Mouse (Mus musculus): ENCODE measurements around the gene Tmem232. TPM values are rescaled to one million over a fixed set of nuclear protein-coding genes. Genes with fewer than 3 reads are reported as not detected.
"Not testable (repeated sequence)": the region's sequence is repeated elsewhere in the genome, so short reads cannot be mapped to it uniquely, and the experiment has no call there.

The Tmem232 gene
- total RNA-seq, 2 experiments from 2014 or later: 0.46 to 0.54 TPM

DNA sequence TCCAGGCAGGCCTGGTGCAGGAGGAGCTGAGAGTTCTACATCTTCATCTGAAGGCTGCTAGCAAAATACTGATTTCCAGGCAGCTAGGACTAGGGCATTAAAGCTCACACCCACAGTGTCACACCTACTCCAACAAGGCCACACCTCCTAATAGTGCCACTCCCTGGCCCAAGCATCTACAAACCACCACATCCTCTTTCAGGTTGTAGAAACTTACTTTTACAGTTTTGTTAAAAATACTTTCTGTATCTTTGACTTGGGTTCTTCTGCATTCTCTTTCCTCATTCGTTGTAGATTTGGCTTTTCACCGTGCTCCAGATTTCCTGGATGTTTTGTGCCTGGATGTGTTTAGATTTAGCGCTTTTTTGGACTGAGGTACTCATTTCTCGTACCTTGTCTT, 5.6 kb upstream of the Tmem232 start:
- intact Hi-C loops (cut with DNase I); DNase-seq: not testable (repeated sequence)

- intact Hi-C loops (cut with DNase I): no loop called here
- DNase-seq: peak; percentile 53
Observed at GRCm38 (mm10) chr17:65536156-65536555, 4.4 kb downstream of the Tmem232 start.

GRCm38 (mm10) chr17:65532381-65532780, 8.2 kb downstream of the Tmem232 start:
- DNase-seq; intact Hi-C loops (cut with DNase I): not testable (repeated sequence)

DNA sequence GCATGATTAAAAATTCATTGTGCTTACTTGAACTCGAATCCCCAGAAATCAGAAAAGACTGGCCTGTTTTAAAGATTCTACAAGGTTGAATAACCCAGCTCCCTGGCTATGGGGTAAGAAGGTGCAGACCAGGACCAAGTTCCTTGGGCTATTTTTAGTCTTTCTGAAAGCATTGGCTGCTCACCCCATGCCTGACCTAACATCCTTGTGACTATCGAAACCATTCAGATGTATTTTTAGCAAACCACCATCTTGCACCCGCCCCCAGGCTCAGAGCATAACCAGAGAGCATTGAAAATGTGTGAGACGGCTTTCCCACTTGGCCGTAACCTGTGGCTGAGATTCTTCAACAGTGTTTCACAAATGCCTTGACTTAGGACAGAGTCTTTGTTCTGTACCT, 13.1 kb downstream of the Tmem232 start:
- intact Hi-C loops (cut with DNase I): no loop called here

DNA sequence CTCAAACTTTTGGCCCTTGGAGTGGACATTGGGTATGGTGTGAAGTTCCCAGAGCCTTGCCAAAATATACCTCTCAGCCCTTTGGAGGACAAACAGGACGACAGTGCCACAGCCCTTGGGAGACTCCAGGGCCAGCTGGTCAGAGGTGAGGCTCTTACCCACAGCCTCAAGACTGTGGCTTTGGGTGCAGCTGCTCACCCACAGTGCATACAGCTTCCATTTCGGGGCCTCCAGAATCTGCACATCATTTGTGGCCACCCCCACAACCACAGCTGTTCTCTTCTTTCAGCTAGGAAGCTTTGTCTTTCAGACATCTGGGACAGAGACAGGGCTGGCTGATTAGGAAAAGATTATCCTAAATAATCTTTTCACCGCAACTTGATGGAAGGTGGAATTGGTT, 27.1 kb downstream of the Tmem232 start:
- no peak for DNase-seq
- intact Hi-C loops (cut with DNase I): no loop called here

More for the DNA sequence above, 13.1 kb downstream of the Tmem232 start:
- no peak for DNase-seq

DNA sequence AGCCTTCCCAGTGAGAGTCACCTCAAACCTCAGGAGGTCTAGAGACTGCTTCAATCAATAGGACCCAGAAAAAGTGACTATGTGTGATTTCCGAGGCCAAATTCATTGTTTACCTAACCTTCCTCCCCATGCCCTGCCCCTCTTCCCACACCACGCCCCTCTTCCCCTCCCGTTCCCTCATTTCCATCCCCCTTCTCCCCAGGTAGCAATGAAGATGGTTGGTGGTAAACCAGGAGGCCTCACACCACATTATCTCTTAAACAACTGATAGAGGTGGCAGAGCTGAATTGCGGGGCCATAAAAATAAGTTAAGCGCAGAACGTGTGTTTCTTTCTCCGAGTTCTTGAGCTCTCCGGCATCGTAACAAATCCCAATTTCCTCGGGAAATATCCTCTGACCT, 55.9 kb downstream of the Tmem232 start:
- DNase-seq: no peak
- intact Hi-C loops (cut with DNase I): no loop called here

- intact Hi-C loops (cut with DNase I): no loop called here
- no peak for DNase-seq
Observed at GRCm38 (mm10) chr17:65476747-65477146, 63.8 kb downstream of the Tmem232 start.

- no peak for DNase-seq
- intact Hi-C loops (cut with DNase I): no loop called here
Observed at GRCm38 (mm10) chr17:65450818-65451217, 89.8 kb downstream of the Tmem232 start.

DNA sequence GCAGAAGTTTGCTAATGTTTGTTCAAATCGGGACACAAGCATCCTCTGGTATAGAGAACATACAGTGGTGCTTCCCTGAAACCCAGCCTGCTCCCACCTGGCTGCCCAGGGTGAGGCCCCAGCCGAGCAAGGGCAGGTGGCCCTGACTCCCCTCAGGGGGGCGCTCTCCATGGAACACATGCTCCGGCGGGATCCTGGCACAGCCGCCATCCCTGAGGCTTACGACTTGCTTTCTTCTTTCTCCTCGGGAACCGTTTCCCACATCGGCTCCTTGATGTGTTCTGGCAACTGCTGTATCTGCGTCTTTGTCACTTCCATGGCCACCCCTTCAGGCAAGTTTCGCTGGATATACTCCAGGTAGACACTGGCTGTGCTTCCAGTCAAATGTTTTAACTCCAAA, 102.7 kb downstream of the Tmem232 start:
- DNase-seq; intact Hi-C loops (cut with DNase I): not testable (repeated sequence)

- DNase-seq: no peak
- intact Hi-C loops (cut with DNase I): no loop called here
Observed at GRCm38 (mm10) chr17:65419124-65419523, 121.5 kb downstream of the Tmem232 start.

- intact Hi-C loops (cut with DNase I): no loop called here
- DNase-seq: no peak
Observed at GRCm38 (mm10) chr17:65405309-65405708, 135.3 kb downstream of the Tmem232 start.

- intact Hi-C loops (cut with DNase I): no loop called here
- no peak for DNase-seq
Observed at GRCm38 (mm10) chr17:65400914-65401313, 139.7 kb downstream of the Tmem232 start.

GRCm38 (mm10) chr17:65384411-65384962, 156.1 kb downstream of the Tmem232 start:
- no peak for DNase-seq
- intact Hi-C loops (cut with DNase I): no loop called here

- peak; percentile 5 for DNase-seq
Observed at GRCm38 (mm10) chr17:65370034-65370780, 170.4 kb downstream of the Tmem232 start.

DNA sequence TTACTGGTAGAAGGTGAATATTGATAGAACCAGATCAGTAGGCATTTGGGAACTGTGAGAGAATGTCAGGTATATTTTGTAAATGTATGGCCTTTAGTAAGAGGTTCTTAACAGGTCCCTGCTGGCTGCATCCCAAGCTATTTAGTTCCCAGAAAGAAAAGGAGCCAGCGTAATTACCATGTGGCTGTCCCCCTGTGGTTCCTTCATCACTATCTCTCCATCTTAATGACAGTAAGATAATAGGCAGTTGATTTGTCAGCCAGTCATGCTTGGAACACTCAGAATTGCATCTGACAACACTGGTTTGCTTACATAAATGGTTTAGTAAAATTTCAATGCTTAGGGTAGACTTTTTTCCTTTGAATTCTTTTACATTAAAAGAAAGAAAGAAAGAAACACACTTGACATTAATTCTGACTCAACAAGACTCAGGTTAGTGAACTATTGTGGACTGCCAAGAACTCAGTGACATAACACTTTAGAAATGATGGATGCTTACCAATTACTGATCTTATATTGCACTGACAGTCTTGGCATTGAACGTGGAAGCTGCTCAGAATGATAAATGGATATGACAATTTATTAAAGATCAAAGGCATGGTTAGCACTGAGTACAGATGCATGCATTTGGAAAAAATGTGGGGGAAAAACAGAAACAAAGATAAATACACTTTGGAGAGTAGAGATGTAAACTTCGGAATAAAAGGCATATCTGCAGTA, 174.9 kb downstream of the Tmem232 start:
- intact Hi-C loops (cut with DNase I): no loop called here

More at GRCm38 (mm10) chr17:65370034-65370780, 170.4 kb downstream of the Tmem232 start:
- intact Hi-C loops (cut with DNase I): no loop called here

GRCm38 (mm10) chr17:65351836-65352235, 188.7 kb downstream of the Tmem232 start:
- no peak for DNase-seq

More for the DNA sequence above, 174.9 kb downstream of the Tmem232 start:
- DNase-seq: peak; percentile 4

GRCm38 (mm10) chr17:65340016-65340415, 200.6 kb downstream of the Tmem232 start:
- intact Hi-C loops (cut with DNase I): no loop called here
- DNase-seq: no peak

More at GRCm38 (mm10) chr17:65351836-65352235, 188.7 kb downstream of the Tmem232 start:
- intact Hi-C loops (cut with DNase I): no loop called here

DNA sequence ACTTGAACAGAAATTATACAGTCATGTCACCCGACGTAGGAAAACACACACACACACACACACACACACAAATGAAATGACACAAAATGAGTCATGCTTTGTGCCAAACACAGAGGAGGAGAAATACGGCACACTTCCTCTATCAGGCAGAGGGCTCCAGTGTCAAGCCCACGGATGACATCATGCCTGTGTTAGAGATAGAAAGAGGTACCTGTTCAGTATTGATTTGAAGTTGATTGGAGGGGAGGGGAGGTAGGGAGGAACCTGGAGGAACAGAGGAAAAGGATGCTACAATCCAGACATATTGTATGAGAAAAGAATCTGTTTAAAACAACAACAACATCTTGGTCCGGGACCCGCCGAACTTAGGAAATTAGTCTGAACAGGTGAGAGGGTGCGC, 209.8 kb downstream of the Tmem232 start:
- intact Hi-C loops (cut with DNase I): no loop called here
- DNase-seq: no peak

GRCm38 (mm10) chr17:65325249-65325648, 215.3 kb downstream of the Tmem232 start:
- intact Hi-C loops (cut with DNase I): loop anchor here (10.0 kb wide), 1 partner anchor 250 kb away; no protein-coding TSS in a partner anchor
- peak; percentile 43 for DNase-seq

GRCm38 (mm10) chr17:65320623-65321022, 220.0 kb downstream of the Tmem232 start:
- DNase-seq: no peak
- intact Hi-C loops (cut with DNase I): loop anchor here (10.0 kb wide), 1 partner anchor 246 kb away; no protein-coding TSS in a partner anchor

- DNase-seq: no peak
- intact Hi-C loops (cut with DNase I): no loop called here
Observed at GRCm38 (mm10) chr17:65299946-65300345, 240.6 kb downstream of the Tmem232 start.
